Mouse (Mus musculus): ENCODE measurements around the gene Flii.
A peak's percentile ranks its signal among the peaks of the same experiment; 100 is the strongest.

Flii gene

DNA sequence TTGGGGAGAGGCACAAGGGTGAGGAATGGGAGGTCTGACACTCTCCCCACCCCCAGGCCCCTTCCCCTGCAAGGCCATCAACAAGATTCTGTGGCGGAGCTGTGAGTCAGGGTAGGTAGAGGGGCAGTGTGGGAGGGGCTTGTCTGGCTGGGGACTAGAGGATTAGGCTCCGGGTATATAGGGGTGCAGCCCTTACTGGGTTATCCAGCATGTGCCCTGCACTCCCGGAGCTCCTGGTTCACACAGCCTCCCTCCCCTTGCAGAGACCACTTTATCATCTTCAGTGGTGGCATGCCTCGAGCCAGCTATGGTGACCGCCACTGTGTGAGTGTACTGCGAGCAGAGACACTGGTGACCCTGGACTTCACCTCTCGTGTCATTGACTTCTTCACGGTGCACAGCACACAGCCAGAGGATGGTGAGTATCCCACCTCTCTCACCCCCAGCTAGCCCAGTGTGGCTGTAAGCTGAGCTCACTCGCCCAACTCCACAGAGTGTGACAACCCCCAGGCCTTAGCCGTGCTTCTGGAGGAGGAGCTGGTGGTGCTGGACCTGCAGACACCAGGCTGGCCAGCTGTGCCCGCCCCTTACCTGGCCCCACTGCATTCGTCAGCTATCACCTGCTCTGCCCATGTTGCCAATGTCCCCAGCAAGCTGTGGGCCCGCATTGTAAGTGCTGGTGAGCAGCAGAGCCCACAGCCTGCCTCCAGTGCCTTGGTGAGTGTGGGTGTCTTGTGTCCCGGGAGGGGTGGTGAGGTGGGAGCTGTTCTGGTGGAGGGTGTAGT is 20.2 kb downstream of the Flii start:
- peaks cover 5% of the 10 kb centered on the region for H3K36me3 ChIP-seq (ENCODE audit: control insufficient read depth, insufficient read depth, low read length, poor library complexity, severe bottlenecking)

DNA sequence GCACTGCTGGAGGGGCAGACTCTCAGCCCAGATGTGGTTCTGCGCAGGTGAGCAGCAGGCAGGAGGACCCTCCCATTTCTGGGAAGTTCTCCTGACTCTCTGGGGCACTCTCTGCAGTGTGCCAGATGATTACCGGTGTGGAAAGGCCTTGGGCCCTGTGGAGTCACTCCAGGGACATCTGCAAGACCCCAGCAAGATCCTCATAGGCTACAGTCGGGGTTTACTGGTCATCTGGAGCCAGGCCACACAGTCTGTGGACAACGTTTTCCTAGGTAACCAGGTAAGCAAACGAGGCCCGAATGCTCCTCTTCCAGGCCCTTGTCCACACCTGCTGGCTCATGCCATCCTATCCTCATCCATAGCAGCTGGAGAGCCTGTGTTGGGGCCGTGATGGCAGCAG is 21.0 kb downstream of the Flii start:
- DNase-seq (ENCODE audit: low read depth, low spot score), result no peak
- H3K36me3 ChIP-seq (ENCODE audit: control insufficient read depth, insufficient read depth, low read length, poor library complexity, severe bottlenecking), result peaks cover 5% of the 10 kb centered on the region
- no peaks in the 10 kb centered on the region for H3K27me3 ChIP-seq (ENCODE audit: control insufficient read depth, insufficient read depth, low read length, poor library complexity, severe bottlenecking)

More for the DNA sequence above, 20.2 kb downstream of the Flii start:
- DNase-seq (ENCODE audit: low read depth, low spot score), result no peak
- H3K27me3 ChIP-seq (ENCODE audit: control insufficient read depth, insufficient read depth, low read length, poor library complexity, severe bottlenecking), result no peaks in the 10 kb centered on the region

DNA sequence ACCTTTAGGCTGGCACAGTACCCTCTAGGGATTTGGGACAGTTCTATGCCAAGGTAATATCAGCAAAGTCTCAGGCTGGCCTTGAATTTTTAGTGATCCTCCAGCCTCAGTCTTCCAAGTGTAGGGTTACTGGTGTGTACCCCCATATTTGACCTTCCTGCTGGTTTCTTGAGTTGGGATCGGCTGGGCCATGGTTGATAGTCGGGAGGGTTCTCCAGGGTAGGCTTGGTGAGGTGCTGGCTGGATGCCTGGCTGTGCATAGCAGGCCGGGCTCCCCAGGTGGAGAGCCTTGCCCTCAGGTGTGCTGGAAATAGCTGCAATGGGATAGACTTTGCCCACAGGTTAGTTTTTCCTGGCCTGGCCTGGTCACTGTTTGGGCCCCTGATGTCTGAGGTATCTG is 21.8 kb downstream of the Flii start:
- Histone ChIP-seq H3K36me3 (ENCODE audit: control insufficient read depth, insufficient read depth, low read length, poor library complexity, severe bottlenecking) (peaks cover 5% of the 10 kb centered on the region), H3K27me3 (ENCODE audit: control insufficient read depth, insufficient read depth, low read length, poor library complexity, severe bottlenecking) (no peaks in the 10 kb centered on the region)
- no peak for DNase-seq (ENCODE audit: low read depth, low spot score)

DNA sequence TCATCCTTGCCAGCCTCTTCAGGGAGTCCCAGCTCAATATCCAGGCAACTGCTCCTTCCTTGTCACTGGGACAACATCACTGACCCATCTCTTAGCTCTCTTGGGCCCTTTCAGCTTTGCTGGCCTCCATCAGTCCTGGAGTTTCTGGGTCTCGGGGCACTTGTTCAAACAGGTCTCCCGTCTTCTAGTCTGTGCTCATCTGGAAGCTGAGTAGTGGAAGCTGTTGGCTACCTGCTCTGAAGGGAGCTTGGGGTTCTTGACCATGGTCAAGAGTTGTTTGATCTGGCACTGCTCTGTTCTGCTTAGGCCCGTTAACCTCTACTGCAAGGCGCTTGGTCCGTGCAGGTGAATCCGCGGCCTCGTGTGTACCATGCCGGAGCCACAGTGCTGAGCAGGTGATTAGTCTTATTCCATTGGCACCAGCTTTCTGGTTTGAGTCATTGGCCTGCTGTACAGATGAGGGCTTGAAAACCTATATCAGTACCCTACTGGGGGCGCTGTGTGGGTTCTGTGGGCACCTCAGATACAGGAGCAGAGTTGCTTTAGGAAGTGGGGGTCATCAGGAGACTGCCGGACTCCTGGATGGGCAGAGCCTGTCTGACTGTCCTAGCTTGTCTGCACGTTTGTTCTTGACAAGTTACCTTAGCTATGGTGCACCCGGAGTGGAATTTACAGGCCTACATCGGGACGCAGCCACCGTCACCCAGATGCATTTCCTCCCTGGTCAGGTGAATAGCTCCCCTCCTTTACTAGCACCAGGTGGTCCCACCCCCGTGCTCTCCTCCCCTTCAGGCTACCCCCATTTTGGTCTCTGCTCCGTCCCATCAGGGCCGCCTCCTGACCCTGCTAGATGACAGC is 22.8 kb downstream of the Flii start:
- DNase-seq (ENCODE audit: low read depth, low spot score), result no peak
- H3K27me3 ChIP-seq (ENCODE audit: control insufficient read depth, insufficient read depth, low read length, poor library complexity, severe bottlenecking), result no peaks in the 10 kb centered on the region
- peaks cover 3% of the 10 kb centered on the region for H3K36me3 ChIP-seq (ENCODE audit: control insufficient read depth, insufficient read depth, low read length, poor library complexity, severe bottlenecking)

DNA sequence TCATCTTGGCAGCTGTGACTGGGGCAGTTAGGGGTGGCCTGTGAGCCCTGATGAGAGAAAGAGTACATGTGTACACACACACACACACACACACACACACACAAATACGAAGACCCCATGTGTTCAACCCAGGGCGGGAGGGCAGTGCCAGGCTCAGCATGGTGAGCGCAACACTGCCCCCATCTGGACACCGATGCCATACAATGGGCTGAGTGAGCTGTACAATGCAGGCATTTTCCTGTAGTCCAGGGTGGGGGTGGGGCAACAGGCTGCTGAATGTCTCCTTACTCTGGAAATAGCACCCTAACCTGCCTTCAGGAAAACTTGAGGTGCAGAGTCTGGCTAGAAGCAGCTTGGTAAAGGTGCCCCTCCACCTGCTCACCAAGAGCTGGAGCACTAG is 23.9 kb downstream of the Flii start:
- Histone ChIP-seq H3K27me3 (ENCODE audit: control insufficient read depth, insufficient read depth, low read length, poor library complexity, severe bottlenecking) (no peaks in the 10 kb centered on the region), H3K36me3 (ENCODE audit: control insufficient read depth, insufficient read depth, low read length, poor library complexity, severe bottlenecking) (peaks cover 3% of the 10 kb centered on the region)
- peak; percentile 79 for DNase-seq (ENCODE audit: low read depth, low spot score)

DNA sequence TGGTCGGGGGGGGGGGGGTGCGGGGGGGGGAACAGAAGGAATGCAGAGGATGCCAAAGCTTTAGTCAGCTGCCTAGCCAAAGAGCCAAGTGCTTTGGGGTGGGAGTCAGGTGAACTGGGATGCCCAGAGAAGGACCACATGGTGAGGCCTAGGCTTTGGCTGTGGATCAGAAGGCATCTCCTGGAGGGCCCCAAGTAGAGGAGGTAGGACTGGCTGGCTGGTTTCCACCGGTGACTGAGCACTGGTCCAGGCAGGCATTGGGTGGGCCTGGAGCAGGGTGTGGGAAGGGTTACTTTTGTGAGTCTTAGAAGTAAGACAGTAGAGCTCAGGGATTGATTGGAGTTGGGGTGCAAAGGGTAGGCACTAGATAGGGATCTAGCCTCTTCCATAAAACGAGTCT is 25.5 kb downstream of the Flii start:
- Histone ChIP-seq H3K27me3 (ENCODE audit: control insufficient read depth, insufficient read depth, low read length, poor library complexity, severe bottlenecking) (no peaks in the 10 kb centered on the region), H3K36me3 (ENCODE audit: control insufficient read depth, insufficient read depth, low read length, poor library complexity, severe bottlenecking) (0 out of 2 replicates have a peak, but pooled peaks cover under 1% of the 10 kb centered on the region)
- DNase-seq (ENCODE audit: low read depth, low spot score), result no peak

DNA sequence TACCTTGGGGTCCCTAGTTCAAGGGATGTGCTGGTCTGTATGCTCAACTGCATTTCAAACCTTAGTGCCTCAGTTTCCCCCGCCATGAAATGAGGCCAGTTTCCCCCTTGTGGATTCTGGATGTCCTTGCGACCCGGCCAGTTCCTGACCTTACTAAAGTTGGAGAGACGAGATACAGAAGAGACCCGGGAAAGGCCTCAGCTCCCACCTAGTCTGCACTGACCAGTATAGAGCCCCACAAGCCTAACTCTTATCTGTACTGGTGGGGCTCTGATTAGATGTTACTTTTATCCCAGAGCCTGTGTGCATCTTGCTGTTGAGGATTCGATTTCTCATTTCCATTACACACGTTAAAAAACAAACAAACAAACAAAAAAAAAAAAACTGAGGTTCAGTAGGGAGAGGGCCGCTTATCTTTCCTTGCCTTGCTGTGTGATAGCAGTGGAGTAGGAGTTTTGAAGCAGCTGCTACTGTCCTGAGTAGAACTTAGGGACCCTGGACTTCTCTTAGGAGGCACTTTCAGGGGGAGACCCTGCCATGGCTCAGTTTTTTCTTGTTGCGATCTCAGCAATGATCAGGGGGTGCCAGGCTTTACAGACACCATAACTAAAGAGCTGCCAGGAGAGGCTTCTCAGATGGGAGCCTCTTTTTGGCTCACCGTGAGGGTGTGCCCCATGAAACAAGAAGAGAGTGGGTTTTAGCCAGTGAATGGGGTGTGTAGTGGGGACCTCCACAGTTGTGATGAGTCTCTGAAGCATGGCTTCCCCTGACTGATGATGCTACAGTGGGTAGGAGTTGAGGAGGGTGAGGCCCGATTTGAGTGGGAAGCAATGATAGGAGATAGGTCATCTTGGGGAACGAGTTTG is 26.5 kb downstream of the Flii start:
- Histone ChIP-seq H3K36me3 (ENCODE audit: control insufficient read depth, insufficient read depth, low read length, poor library complexity, severe bottlenecking) (no peaks in the 10 kb centered on the region), H3K27me3 (ENCODE audit: control insufficient read depth, insufficient read depth, low read length, poor library complexity, severe bottlenecking) (no peaks in the 10 kb centered on the region)
- DNase-seq (ENCODE audit: low read depth, low spot score), result no peak

DNA sequence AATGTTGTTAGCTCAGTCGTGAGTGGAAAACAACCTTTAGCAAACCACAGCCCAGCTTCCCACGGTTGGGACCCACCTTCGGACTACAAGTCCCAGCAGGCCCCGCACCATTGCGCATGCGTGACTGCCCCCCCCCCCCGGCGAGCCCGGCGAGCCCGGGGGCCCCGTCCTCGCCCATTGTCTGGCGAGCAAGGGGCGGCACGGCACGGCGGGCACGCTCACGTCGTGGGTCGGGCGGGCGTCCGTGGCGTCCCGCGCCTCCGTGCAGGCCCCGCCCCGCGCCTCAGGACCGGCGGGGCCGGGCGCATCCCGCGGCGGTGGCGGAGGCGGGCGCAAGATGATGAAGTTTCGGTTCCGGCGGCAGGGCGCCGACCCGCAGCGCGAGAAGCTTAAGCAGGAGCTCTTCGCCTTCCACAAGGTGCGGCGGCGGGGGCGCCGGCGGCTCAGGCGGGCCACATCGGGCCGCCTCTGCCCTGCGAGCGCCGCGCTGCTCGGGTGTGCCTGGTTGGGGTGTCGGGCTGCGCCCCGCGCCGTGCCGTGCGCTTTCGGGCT is 27.5 kb downstream of the Flii start, which contains the start of gene Llgl1:
TSS of gene Llgl1 (plus strand) at position 200 of the 552 bp plus-strand sequence.
- Histone ChIP-seq H3K36me3 (ENCODE audit: control insufficient read depth, insufficient read depth, low read length, poor library complexity, severe bottlenecking) (no peaks in the 10 kb centered on the region), H3K27me3 (ENCODE audit: control insufficient read depth, insufficient read depth, low read length, poor library complexity, severe bottlenecking) (no peaks in the 10 kb centered on the region)
- peak; percentile 87 for DNase-seq (ENCODE audit: low read depth, low spot score)

DNA sequence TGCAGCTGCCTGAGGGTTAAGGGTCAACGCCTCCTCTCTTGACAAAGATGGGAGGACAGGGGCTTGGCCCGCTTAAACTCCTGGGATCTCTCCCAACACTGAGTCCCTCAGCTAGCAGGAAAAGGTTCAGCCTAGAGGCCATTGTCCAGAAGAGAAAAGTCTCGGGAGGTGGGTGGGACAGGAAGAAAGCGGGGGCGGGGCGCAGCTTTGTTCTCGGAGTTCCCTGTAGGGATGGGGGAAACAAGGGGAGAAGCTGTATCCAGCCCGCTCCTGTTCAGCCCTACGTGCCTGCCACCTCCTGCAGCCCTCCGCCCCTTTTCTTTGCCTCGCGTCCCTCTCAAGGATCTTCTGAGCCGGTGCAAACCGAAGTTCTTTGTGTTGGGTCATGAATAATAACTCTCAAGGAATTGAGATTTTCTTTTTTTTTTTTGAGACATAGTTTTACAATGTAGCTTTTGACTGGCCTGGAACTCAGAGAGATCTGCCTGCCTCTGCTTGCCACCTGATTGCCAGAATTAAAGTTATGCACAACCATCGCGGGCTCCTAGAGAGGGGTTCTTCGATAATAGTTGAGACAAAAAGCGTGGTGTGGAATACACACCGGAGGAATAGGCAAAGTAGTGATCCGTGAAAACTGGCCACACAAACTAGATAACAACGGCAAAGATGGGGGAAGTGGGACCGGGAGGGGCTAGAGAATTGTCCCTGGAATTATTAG is 28.1 kb downstream of the Flii start:
- DNase-seq (ENCODE audit: low read depth, low spot score), result no peak
- Histone ChIP-seq H3K36me3 (ENCODE audit: control insufficient read depth, insufficient read depth, low read length, poor library complexity, severe bottlenecking) (no peaks in the 10 kb centered on the region), H3K27me3 (ENCODE audit: control insufficient read depth, insufficient read depth, low read length, poor library complexity, severe bottlenecking) (no peaks in the 10 kb centered on the region)

DNA sequence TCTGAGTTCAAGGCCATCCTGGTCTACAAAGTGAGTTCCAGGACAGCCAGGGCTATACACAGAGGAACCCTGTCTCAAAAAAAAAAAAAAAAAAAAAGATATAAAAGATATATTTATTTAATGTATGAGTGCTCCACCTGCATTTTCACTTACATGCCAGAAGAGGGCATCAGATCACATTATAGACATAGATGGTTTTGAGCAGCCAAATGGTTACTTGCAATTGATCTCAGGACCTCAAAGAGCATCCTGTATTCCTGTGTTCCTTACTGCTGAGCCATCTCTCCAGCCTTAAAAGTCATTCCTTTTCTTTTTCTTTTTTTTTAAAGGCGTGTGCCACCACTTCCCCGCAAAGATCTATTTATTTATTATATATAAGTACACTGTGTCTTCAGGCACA is 29.5 kb downstream of the Flii start:
- peak; percentile 67 for DNase-seq (ENCODE audit: low read depth, low spot score)
- Histone ChIP-seq H3K27me3 (ENCODE audit: control insufficient read depth, insufficient read depth, low read length, poor library complexity, severe bottlenecking) (no peaks in the 10 kb centered on the region), H3K36me3 (ENCODE audit: control insufficient read depth, insufficient read depth, low read length, poor library complexity, severe bottlenecking) (no peaks in the 10 kb centered on the region)

DNA sequence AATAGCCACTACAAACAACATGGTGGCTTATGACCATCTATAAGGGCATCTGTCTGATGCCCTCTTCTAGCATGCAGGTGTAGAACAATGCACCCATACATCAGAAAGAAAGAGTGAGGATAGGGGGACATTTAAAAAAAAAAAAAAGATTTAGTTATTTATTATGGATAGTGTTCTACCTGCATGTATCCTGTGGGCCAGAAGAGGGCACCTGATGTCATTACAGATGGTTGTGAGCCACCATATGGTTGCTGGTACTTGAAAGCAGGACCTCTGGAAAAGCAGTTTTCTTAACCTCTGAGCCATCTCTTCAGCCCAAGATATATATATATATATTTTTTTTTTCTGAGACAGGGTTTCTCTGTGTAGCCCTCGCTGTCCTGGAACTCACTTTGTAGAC is 30.9 kb downstream of the Flii start:
- no peaks in the 10 kb centered on the region for H3K36me3 ChIP-seq (ENCODE audit: control insufficient read depth, insufficient read depth, low read length, poor library complexity, severe bottlenecking)
- peak; percentile 53 for DNase-seq (ENCODE audit: low read depth, low spot score)
- no peaks in the 10 kb centered on the region for H3K27me3 ChIP-seq (ENCODE audit: control insufficient read depth, insufficient read depth, low read length, poor library complexity, severe bottlenecking)

Data from splenic B cell, adult 2 months (primary cell).